Mouse (Mus musculus): ENCODE results near the gene Smarcd3. TPM values are rescaled to one million over a fixed set of nuclear protein-coding genes. Genes with fewer than 3 reads are reported as not detected.
A peak's percentile ranks its signal among the peaks of the same experiment; 100 is the strongest.

Gene Smarcd3
- polyA plus RNA-seq, 1 experiment from 2014 or later: 35.7 TPM

- no peak for DNase-seq (ENCODE audit: low spot score)
- Histone ChIP-seq H3K27ac (peak overlapping the region; percentile 0; the same call in 1 of the 2 replicates), H3K36me3 (no peaks in the 10 kb centered on the region), H3K4me1 (replicated peaks) (peaks cover 22% of the 10 kb centered on the region), H3K4me3 (no peak overlapping the region), H3K27me3 (ENCODE audit: insufficient read depth, poor library complexity, severe bottlenecking) (peaks cover 18% of the 10 kb centered on the region), H3K9me3 (no peaks in the 10 kb centered on the region)
- 71% methylated on average over 7 of the region's 7 CpGs for WGBS
Measured at GRCm38 (mm10) chr5:24611366-24612301, 12.6 kb downstream of the Smarcd3 start.

GRCm38 (mm10) chr5:24609388-24609787 lies 14.8 kb downstream of the Smarcd3 start:
- no peak for DNase-seq (ENCODE audit: low spot score)
- WGBS: 55% methylated on average over 5 of the region's 5 CpGs
- H3K27ac ChIP-seq: no peak overlapping the region

GRCm38 (mm10) chr5:24605980-24606665 lies 18.1 kb downstream of the Smarcd3 start:
- Histone ChIP-seq H3K27ac (peak overlapping the region; percentile 98), H3K9me3 (no peaks in the 10 kb centered on the region), H3K4me3 (peak overlapping the region; percentile 69), H3K27me3 (ENCODE audit: insufficient read depth, poor library complexity, severe bottlenecking) (peaks cover 39% of the 10 kb centered on the region), H3K4me1 (replicated peaks) (peaks cover 66% of the 10 kb centered on the region), H3K36me3 (no peaks in the 10 kb centered on the region)
- no peak for DNase-seq (ENCODE audit: low spot score)
- 18% methylated on average over 14 of the region's 14 CpGs for WGBS

More at GRCm38 (mm10) chr5:24609388-24609787, 14.8 kb downstream of the Smarcd3 start:
- Histone ChIP-seq H3K4me1 (replicated peaks) (peaks cover 44% of the 10 kb centered on the region), H3K4me3 (no peak overlapping the region), H3K36me3 (no peaks in the 10 kb centered on the region), H3K9me3 (no peaks in the 10 kb centered on the region), H3K27me3 (ENCODE audit: insufficient read depth, poor library complexity, severe bottlenecking) (peaks cover 27% of the 10 kb centered on the region)

- 13% methylated on average over 6 of the region's 6 CpGs for WGBS
- H3K4me3 ChIP-seq: peak overlapping the region; percentile 69
- H3K9me3 ChIP-seq: no peaks in the 10 kb centered on the region
- peaks cover 72% of the 10 kb centered on the region for H3K4me1 ChIP-seq (replicated peaks)
- peak overlapping the region; percentile 98 for H3K27ac ChIP-seq
- no peak for DNase-seq (ENCODE audit: low spot score)
- H3K36me3 ChIP-seq: no peaks in the 10 kb centered on the region
- peaks cover 45% of the 10 kb centered on the region for H3K27me3 ChIP-seq (ENCODE audit: insufficient read depth, poor library complexity, severe bottlenecking)
Measured at GRCm38 (mm10) chr5:24605321-24605979, 18.8 kb downstream of the Smarcd3 start.

GRCm38 (mm10) chr5:24604656-24605100 lies 19.5 kb downstream of the Smarcd3 start:
- Histone ChIP-seq H3K4me1 (replicated peaks) (peaks cover 77% of the 10 kb centered on the region), H3K4me3 (peak overlapping the region; percentile 69), H3K9me3 (no peaks in the 10 kb centered on the region), H3K27ac (peak overlapping the region; percentile 98), H3K27me3 (ENCODE audit: insufficient read depth, poor library complexity, severe bottlenecking) (peaks cover 53% of the 10 kb centered on the region), H3K36me3 (no peaks in the 10 kb centered on the region)
- DNase-seq (ENCODE audit: low spot score): peak; percentile 93
- WGBS: 0% methylated on average over 44 of the region's 46 CpGs

GRCm38 (mm10) chr5:24604080-24604655 lies 20.0 kb downstream of the Smarcd3 start:
- Histone ChIP-seq H3K27ac (peak overlapping the region; percentile 98), H3K4me3 (peak overlapping the region; percentile 69), H3K9me3 (no peaks in the 10 kb centered on the region), H3K36me3 (no peaks in the 10 kb centered on the region), H3K27me3 (ENCODE audit: insufficient read depth, poor library complexity, severe bottlenecking) (peaks cover 57% of the 10 kb centered on the region), H3K4me1 (replicated peaks) (peaks cover 81% of the 10 kb centered on the region)
- WGBS: 17% methylated on average over 12 of the region's 12 CpGs
- DNase-seq (ENCODE audit: low spot score): no peak

- 52% methylated on average over 8 of the region's 8 CpGs for WGBS
- no peak for DNase-seq (ENCODE audit: low spot score)
- H3K27me3 ChIP-seq (ENCODE audit: insufficient read depth, poor library complexity, severe bottlenecking): peaks cover 57% of the 10 kb centered on the region
Measured at GRCm38 (mm10) chr5:24603431-24604010, 20.7 kb downstream of the Smarcd3 start.

GRCm38 (mm10) chr5:24602751-24603343 lies 21.4 kb downstream of the Smarcd3 start:
- Histone ChIP-seq H3K4me3 (peak overlapping the region; percentile 69), H3K4me1 (replicated peaks) (peaks cover 94% of the 10 kb centered on the region), H3K27ac (peak overlapping the region; percentile 98), H3K9me3 (no peaks in the 10 kb centered on the region), H3K36me3 (no peaks in the 10 kb centered on the region), H3K27me3 (ENCODE audit: insufficient read depth, poor library complexity, severe bottlenecking) (peaks cover 59% of the 10 kb centered on the region)
- under 1% methylated on average over 16 of the region's 16 CpGs for WGBS
- peak; percentile 85 for DNase-seq (ENCODE audit: low spot score)

More at GRCm38 (mm10) chr5:24603431-24604010, 20.7 kb downstream of the Smarcd3 start:
- no peaks in the 10 kb centered on the region for H3K9me3 ChIP-seq
- peak overlapping the region; percentile 69 for H3K4me3 ChIP-seq
- H3K4me1 ChIP-seq (replicated peaks): peaks cover 88% of the 10 kb centered on the region
- no peaks in the 10 kb centered on the region for H3K36me3 ChIP-seq
- H3K27ac ChIP-seq: peak overlapping the region; percentile 98

- H3K36me3 ChIP-seq: no peaks in the 10 kb centered on the region
- peaks cover 93% of the 10 kb centered on the region for H3K4me1 ChIP-seq (replicated peaks)
- WGBS: under 1% methylated on average over 73 of the region's 73 CpGs
- peak overlapping the region; percentile 69 for H3K4me3 ChIP-seq
- DNase-seq (ENCODE audit: low spot score): peak; percentile 83
- H3K27me3 ChIP-seq (ENCODE audit: insufficient read depth, poor library complexity, severe bottlenecking): peaks cover 61% of the 10 kb centered on the region
- peak overlapping the region; percentile 98 for H3K27ac ChIP-seq
- H3K9me3 ChIP-seq: no peaks in the 10 kb centered on the region
Measured at GRCm38 (mm10) chr5:24601911-24602750, 22.1 kb downstream of the Smarcd3 start.

GRCm38 (mm10) chr5:24601071-24601835 lies 23.0 kb downstream of the Smarcd3 start:
- Histone ChIP-seq H3K9me3 (no peaks in the 10 kb centered on the region), H3K27ac (peak overlapping the region; percentile 98), H3K27me3 (ENCODE audit: insufficient read depth, poor library complexity, severe bottlenecking) (peaks cover 64% of the 10 kb centered on the region), H3K4me3 (peak overlapping the region; percentile 69), H3K36me3 (no peaks in the 10 kb centered on the region), H3K4me1 (replicated peaks) (peaks cover 93% of the 10 kb centered on the region)
- 2% methylated on average over 33 of the region's 33 CpGs for WGBS
- no peak for DNase-seq (ENCODE audit: low spot score)
